Mouse (Mus musculus): ENCODE results near the gene S100pbp.

DNA sequence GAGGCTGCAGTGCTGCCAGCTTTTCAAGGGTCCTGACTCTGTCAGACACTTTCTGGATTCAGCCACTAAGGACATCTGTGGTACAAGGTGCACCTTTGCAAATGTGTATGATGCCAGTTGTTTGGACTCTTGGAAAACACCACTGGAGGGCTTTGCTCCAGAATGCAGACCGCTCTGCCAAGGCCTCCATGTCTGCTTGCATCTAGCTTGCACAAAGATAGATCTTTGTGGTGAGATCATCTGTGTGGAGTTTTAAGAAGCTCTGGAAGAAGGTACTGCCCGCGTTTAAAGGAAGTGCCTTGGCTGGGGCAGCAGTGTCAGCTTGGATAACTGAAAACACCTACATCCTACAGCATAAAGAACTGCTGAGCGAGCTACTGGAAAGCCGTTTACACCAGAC is 46.0 kb downstream of the S100pbp start:
- TF ChIP-seq POLR2A (IDR thresholded peaks at IDR 0.05; ENCODE audit: low read depth, low read length) = no peak
- TF ChIP-seq CTCF (IDR thresholded peaks at IDR 0.05; ENCODE audit: extremely low read depth, insufficient read length, insufficient replicate concordance, low read depth, low read length) = no peak
